Mouse (Mus musculus): ENCODE measurements around the gene Ces3b.
"Not testable (repeated sequence)": the region's sequence is repeated elsewhere in the genome, so short reads cannot be mapped to it uniquely, and the experiment has no call there.

GRCm38 (mm10) chr8:105067905-105068304, 15.6 kb upstream of the Ces3b start:
- TF ChIP-seq CTCF (IDR thresholded peaks at IDR 0.05; ENCODE audit: extremely low read depth, insufficient read depth, insufficient read length, insufficient replicate concordance); POLR2A (IDR thresholded peaks at IDR 0.05; ENCODE audit: low read depth, low read length): not testable (repeated sequence)

All from spleen, adult 2 months (tissue).